Mouse (Mus musculus): ENCODE results near the gene Aadat. TPM values are rescaled to one million over a fixed set of nuclear protein-coding genes. Genes with fewer than 3 reads are reported as not detected.
"Not testable (repeated sequence)": the region's sequence is repeated elsewhere in the genome, so short reads cannot be mapped to it uniquely, and the experiment has no call there.

Aadat gene
- 91.7 and 92.7 TPM in 2 replicates for polyA plus RNA-seq (2015; fragmentation: Nextera tagmentation; extraction: Ambion mirVana)

GRCm38 (mm10) chr8:60505653-60506521 is at the start of gene Aadat:
Gene Aadat, plus strand, starts transcription at chr8:60505932.
- H3K4me1 ChIP-seq (ENCODE audit: insufficient read depth, low read length) = no peaks in the 10 kb centered on the region
- H3K27ac ChIP-seq (ENCODE audit: low read length) = peak within 1 kb of the TSS; percentile 70; the same call in 1 of the 2 replicates
- peak within 1 kb of the TSS; percentile 59 for H3K4me3 ChIP-seq (ENCODE audit: low read length)
- H3K27me3 ChIP-seq (ENCODE audit: insufficient read depth, low read length) = no peaks in the 10 kb centered on the region
- WGBS = 1% methylated on average over 25 of the region's 25 CpGs
- no peaks in the 10 kb centered on the region for H3K36me3 ChIP-seq (ENCODE audit: insufficient read depth, low read length)
- ATAC-seq (ENCODE audit: low FRiP score, low TSS enrichment) = peak; percentile 93
- H3K9ac ChIP-seq (replicated peaks; ENCODE audit: low read length) = peak within 1 kb of the TSS; percentile 66
- H3K9me3 ChIP-seq (ENCODE audit: low read length) = no peaks in the 10 kb centered on the region
- H3K4me2 ChIP-seq (replicated peaks; ENCODE audit: low read depth, low read length) = peak within 1 kb of the TSS; percentile 91

DNA sequence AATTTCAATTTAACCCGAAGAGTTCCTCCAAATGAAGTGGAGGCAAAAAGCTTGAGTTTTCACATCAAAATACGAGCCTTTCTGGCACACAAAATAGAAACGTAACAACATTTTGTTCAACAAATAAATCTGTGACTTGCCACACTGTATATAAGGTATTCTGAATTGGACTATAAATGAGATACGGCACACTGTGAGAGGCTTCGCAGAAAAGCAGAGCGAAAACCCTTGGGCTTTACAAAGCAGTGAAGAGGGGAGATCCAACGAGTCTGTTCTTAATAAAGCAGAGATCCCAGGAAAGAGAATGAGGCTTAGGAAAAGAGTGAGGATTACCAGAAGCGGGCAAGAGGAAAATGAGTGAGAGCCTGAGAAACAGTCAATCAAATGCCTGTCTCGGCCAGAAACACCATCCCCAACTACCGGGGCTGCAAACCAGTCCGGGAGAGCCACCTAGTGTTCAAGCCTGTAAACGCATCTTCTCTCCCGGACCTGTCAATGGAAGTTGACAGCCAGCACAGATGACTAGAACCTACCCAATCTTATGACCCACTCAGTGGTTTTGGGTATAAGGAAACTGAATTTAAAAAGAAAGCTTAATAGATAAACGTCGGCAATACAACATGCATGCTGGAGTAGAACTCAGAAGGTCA is 38.9 kb upstream of the Aadat start:
- Histone ChIP-seq H3K4me3 (ENCODE audit: low read length) (peak overlapping the region; percentile 14; the same call in 1 of the 2 replicates), H3K9ac (replicated peaks; ENCODE audit: low read length) (no peak overlapping the region), H3K27me3 (ENCODE audit: insufficient read depth, low read length) (no peaks in the 10 kb centered on the region), H3K4me1 (ENCODE audit: insufficient read depth, low read length) (no peaks in the 10 kb centered on the region), H3K4me2 (replicated peaks; ENCODE audit: low read depth, low read length) (peak overlapping the region; percentile 30; the same call in 1 of the 2 replicates), H3K9me3 (ENCODE audit: low read length) (no peaks in the 10 kb centered on the region), H3K36me3 (ENCODE audit: insufficient read depth, low read length) (no peaks in the 10 kb centered on the region), H3K27ac (ENCODE audit: low read length) (no peak overlapping the region)
- WGBS = 43% methylated on average over 15 of the region's 15 CpGs
- peak; percentile 71; the same call in 1 of the 2 replicates for ATAC-seq (ENCODE audit: low FRiP score, low TSS enrichment)

- ATAC-seq (ENCODE audit: low FRiP score, low TSS enrichment) = no peak
- Histone ChIP-seq H3K4me1 (ENCODE audit: insufficient read depth, low read length) (no peaks in the 10 kb centered on the region), H3K9me3 (ENCODE audit: low read length) (no peaks in the 10 kb centered on the region), H3K36me3 (ENCODE audit: insufficient read depth, low read length) (no peaks in the 10 kb centered on the region), H3K4me3 (ENCODE audit: low read length) (no peak overlapping the region), H3K27me3 (ENCODE audit: insufficient read depth, low read length) (no peaks in the 10 kb centered on the region), H3K9ac (replicated peaks; ENCODE audit: low read length) (no peak overlapping the region), H3K4me2 (replicated peaks; ENCODE audit: low read depth, low read length) (no peak overlapping the region), H3K27ac (ENCODE audit: low read length) (no peak overlapping the region)
- 71% methylated on average over 2 of the region's 2 CpGs for WGBS
Measured at GRCm38 (mm10) chr8:60490147-60490546, 15.6 kb upstream of the Aadat start.

GRCm38 (mm10) chr8:60491871-60492270 is 13.9 kb upstream of the Aadat start:
- no peaks in the 10 kb centered on the region for H3K4me1 ChIP-seq (ENCODE audit: insufficient read depth, low read length)
- no peak overlapping the region for H3K4me3 ChIP-seq (ENCODE audit: low read length)
- H3K9me3 ChIP-seq (ENCODE audit: low read length) = no peaks in the 10 kb centered on the region
- no peaks in the 10 kb centered on the region for H3K36me3 ChIP-seq (ENCODE audit: insufficient read depth, low read length)
- ATAC-seq (ENCODE audit: low FRiP score, low TSS enrichment) = no peak
- 92% methylated on average over 2 of the region's 2 CpGs for WGBS
- H3K27ac ChIP-seq (ENCODE audit: low read length) = no peak overlapping the region
- H3K27me3 ChIP-seq (ENCODE audit: insufficient read depth, low read length) = no peaks in the 10 kb centered on the region
- H3K9ac ChIP-seq (replicated peaks; ENCODE audit: low read length) = no peak overlapping the region
- H3K4me2 ChIP-seq (replicated peaks; ENCODE audit: low read depth, low read length) = no peak overlapping the region

DNA sequence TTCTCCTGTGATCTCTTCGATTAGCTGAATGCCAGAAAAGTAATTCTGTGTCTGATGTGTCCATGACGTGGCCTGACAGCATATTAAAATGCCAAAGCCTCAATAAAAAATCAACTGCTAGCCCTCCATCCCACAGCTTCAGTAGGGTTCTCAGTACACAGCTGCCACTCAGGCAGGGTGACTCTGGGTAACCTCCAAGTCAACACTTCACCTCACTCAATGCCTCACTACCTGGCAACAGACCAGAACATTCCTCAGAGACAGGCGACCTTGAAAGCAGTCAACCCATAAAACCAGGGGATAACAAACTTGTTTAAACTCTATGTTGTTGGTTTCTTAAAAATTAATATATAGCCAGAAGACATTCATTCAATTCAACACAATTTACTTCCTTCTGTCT is 13.3 kb upstream of the Aadat start:
- H3K4me2 ChIP-seq (replicated peaks; ENCODE audit: low read depth, low read length) = no peak overlapping the region
- ATAC-seq (ENCODE audit: low FRiP score, low TSS enrichment) = peak; percentile 94
- no peaks in the 10 kb centered on the region for H3K27me3 ChIP-seq (ENCODE audit: insufficient read depth, low read length)
- no peak overlapping the region for H3K4me3 ChIP-seq (ENCODE audit: low read length)
- no peak overlapping the region for H3K27ac ChIP-seq (ENCODE audit: low read length)
- H3K4me1 ChIP-seq (ENCODE audit: insufficient read depth, low read length) = no peaks in the 10 kb centered on the region
- H3K9me3 ChIP-seq (ENCODE audit: low read length) = no peaks in the 10 kb centered on the region
- 38% methylated on average over 3 of the region's 3 CpGs for WGBS
- H3K36me3 ChIP-seq (ENCODE audit: insufficient read depth, low read length) = no peaks in the 10 kb centered on the region
- H3K9ac ChIP-seq (replicated peaks; ENCODE audit: low read length) = no peak overlapping the region

- H3K4me3 ChIP-seq (ENCODE audit: low read length) = no peak overlapping the region
- H3K4me1 ChIP-seq (ENCODE audit: insufficient read depth, low read length) = no peaks in the 10 kb centered on the region
- peak overlapping the region; percentile 38; the same call in 1 of the 2 replicates for H3K27ac ChIP-seq (ENCODE audit: low read length)
- no peaks in the 10 kb centered on the region for H3K36me3 ChIP-seq (ENCODE audit: insufficient read depth, low read length)
- H3K9ac ChIP-seq (replicated peaks; ENCODE audit: low read length) = no peak overlapping the region
- WGBS = 90% methylated on average over 11 of the region's 11 CpGs
- ATAC-seq (ENCODE audit: low FRiP score, low TSS enrichment) = no peak
- no peak overlapping the region for H3K4me2 ChIP-seq (replicated peaks; ENCODE audit: low read depth, low read length)
- no peaks in the 10 kb centered on the region for H3K9me3 ChIP-seq (ENCODE audit: low read length)
- H3K27me3 ChIP-seq (ENCODE audit: insufficient read depth, low read length) = no peaks in the 10 kb centered on the region
Measured at GRCm38 (mm10) chr8:60494606-60495005, 11.1 kb upstream of the Aadat start.

DNA sequence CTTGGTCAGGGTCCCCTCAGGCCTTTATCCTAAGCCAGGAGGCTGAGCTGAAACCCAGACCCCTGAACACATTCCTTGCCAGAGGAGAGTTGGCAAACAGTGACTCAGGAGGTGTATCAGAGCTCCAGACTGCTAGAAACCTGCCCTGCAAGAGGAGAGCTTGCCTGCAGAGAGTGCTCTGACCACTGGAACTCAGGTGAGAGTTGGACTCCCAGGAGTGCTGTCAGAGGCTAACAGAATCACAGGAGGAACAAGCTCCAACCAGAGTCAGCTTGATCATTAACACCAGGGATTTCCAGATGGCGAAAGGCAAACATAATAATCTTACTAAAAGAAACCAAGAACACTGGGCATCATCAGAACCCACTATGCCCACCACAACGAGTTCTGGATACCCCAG is 10.7 kb upstream of the Aadat start:
- peak overlapping the region; percentile 38; the same call in 1 of the 2 replicates for H3K27ac ChIP-seq (ENCODE audit: low read length)
- H3K9me3 ChIP-seq (ENCODE audit: low read length); H3K4me1 ChIP-seq (ENCODE audit: insufficient read depth, low read length); H3K9ac ChIP-seq (replicated peaks; ENCODE audit: low read length); H3K27me3 ChIP-seq (ENCODE audit: insufficient read depth, low read length); H3K36me3 ChIP-seq (ENCODE audit: insufficient read depth, low read length); ATAC-seq (ENCODE audit: low FRiP score, low TSS enrichment); H3K4me2 ChIP-seq (replicated peaks; ENCODE audit: low read depth, low read length); H3K4me3 ChIP-seq (ENCODE audit: low read length): not testable (repeated sequence)
- WGBS = 69% methylated on average over 2 of the region's 2 CpGs

- peak within 1 kb of the TSS; percentile 69 for H3K27ac ChIP-seq (ENCODE audit: low read length)
- peak within 1 kb of the TSS; percentile 1; the same call in 1 of the 2 replicates for H3K4me3 ChIP-seq (ENCODE audit: low read length)
- 0 out of 2 replicates have a peak, but pooled peaks have one; percentile 28 for ATAC-seq (ENCODE audit: low FRiP score, low TSS enrichment)
- no peaks in the 10 kb centered on the region for H3K36me3 ChIP-seq (ENCODE audit: insufficient read depth, low read length)
- no peaks in the 10 kb centered on the region for H3K4me1 ChIP-seq (ENCODE audit: insufficient read depth, low read length)
- 0 out of 2 replicates have a peak within 1 kb of the TSS, but pooled peaks have one; percentile 6 for H3K4me2 ChIP-seq (replicated peaks; ENCODE audit: low read depth, low read length)
- no peaks in the 10 kb centered on the region for H3K27me3 ChIP-seq (ENCODE audit: insufficient read depth, low read length)
- no peak within 1 kb of the TSS for H3K9ac ChIP-seq (replicated peaks; ENCODE audit: low read length)
- no peaks in the 10 kb centered on the region for H3K9me3 ChIP-seq (ENCODE audit: low read length)
- 24% methylated on average over 2 of the region's 2 CpGs for WGBS
Measured at GRCm38 (mm10) chr8:60503098-60503497, 2.6 kb upstream of the Aadat start, which contains the start of gene Gm10283. Gene Gm10283, minus strand, starts transcription at chr8:60503198.

GRCm38 (mm10) chr8:60518286-60518685 is 12.6 kb downstream of the Aadat start:
- H3K4me1 ChIP-seq (ENCODE audit: insufficient read depth, low read length) = no peaks in the 10 kb centered on the region
- no peaks in the 10 kb centered on the region for H3K36me3 ChIP-seq (ENCODE audit: insufficient read depth, low read length)
- H3K4me2 ChIP-seq (replicated peaks; ENCODE audit: low read depth, low read length) = no peak overlapping the region
- no peak overlapping the region for H3K4me3 ChIP-seq (ENCODE audit: low read length)
- H3K9me3 ChIP-seq (ENCODE audit: low read length) = no peaks in the 10 kb centered on the region
- no peak overlapping the region for H3K27ac ChIP-seq (ENCODE audit: low read length)
- H3K27me3 ChIP-seq (ENCODE audit: insufficient read depth, low read length) = no peaks in the 10 kb centered on the region
- ATAC-seq (ENCODE audit: low FRiP score, low TSS enrichment) = no peak
- no peak overlapping the region for H3K9ac ChIP-seq (replicated peaks; ENCODE audit: low read length)

Data from kidney, embryonic 16.5 days (tissue).